Mouse (Mus musculus) cerebral cortex, adult 2 months (tissue): ENCODE data around the gene Ccdc170.

Source experiments
- WGBS: fragments of 180-500 bp; shearing (Covaris S2); methylation state at CpG from one replicate; pipeline ENCODE4 v1.1.7; 2018; 5-methylcytosine and 5-hydroxymethylcytosine counted together

Gene Ccdc170

DNA sequence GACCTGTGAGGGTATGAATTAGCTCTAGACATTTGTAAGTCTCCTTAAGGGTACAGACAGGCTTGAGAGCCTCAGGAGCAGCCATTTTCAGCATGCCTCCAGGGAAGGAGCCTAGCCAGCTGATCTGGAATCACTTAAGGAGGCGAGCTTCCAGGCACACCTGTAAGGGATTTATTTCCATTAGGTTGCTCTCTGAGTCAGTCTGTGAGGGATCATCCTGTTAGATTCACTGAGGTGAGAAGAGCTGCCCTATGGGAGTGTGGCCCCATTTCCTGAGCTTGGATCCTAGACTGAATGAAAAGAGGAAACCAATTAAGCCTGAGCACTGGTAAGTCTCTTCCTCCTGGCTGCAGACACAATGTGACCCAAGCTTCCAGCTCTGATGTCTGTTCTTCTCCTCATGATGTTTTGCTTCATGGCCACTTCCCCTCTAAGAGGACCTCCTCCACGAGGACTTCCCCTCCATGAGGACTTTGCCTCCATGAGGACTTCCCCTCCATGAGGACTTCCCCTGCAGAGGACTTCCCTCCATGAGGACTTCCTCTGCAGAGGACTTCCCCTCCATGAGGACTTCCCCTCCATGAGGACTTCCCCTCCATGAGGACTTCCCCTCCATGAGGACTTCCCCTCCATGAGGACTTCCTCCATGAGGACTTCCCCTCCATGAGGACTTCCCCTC, 118.6 kb downstream of the Ccdc170 start:
- 67% methylated on average over 2 of the region's 2 CpGs for WGBS

DNA sequence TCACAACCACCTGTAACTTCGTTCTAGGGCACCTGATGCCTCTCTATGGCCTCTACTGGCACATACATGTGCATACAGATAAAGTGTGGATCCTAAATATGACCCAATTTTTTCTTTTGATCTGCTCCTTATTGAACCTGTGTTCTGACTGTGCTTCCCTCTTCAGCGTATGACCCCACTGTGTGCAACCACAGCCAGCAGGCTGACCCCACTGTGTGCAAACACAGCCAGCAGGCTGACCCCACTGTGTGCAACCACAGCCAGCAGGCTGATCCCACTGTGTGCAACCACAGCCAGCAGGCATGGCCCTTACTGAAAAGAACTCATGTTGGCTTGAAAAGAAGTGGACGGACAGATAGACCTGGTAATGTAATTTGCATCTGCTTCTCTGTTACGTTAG, 120.2 kb downstream of the Ccdc170 start:
- WGBS = 77% methylated on average over 4 of the region's 4 CpGs

DNA sequence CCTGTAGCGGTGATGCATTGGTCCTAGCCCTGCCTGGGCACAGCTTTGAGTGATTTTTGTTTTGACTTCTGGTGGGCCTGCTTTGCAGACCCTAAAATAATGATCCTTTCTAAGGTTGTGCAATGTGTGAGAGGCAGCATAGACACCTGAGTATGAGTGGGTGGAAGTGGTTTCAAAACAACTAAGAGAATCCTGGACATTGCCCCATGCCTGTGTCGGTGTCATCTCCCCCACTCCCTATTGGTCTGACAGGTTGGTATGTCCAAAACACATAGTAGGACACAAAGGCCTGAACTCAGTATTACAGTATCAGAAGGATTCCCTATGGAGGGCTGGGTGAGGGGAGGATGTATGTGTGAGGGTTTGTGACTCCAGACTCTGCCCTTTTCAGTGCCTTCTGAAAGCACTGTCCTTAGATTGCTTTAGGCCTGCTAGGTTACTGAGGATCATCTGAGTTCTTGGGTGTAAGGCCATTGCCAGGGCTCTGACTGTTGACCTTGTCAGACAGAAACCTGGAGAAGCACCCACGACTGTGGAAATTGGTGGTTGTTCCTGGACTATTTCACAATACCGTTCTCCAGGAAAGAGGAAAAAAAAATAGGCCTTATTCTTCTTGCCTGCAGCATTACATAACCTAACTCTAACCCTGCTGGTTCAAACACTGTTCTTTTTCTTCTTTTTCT, 122.4 kb downstream of the Ccdc170 start:
- 88% methylated on average over 4 of the region's 4 CpGs for WGBS

DNA sequence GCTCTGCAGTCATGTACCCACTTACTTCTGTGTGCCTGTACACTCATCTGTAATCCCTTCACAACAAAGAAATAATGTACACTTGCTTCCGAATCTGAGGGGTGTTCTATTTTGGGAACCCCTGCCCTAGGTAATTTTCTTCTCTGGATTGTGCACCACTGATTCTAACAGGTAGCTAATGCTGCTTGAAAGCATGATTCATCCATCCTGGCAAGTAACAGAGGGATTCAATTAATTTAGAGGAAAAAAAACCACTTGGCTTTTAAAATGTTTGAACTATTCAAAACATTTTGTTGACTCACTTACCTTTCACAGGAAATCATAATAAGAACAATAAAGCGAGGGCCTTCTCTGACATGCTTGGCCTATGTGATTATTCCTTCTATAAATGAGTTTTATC, 127.9 kb downstream of the Ccdc170 start:
- WGBS = 70% methylated on average over 2 of the region's 2 CpGs

DNA sequence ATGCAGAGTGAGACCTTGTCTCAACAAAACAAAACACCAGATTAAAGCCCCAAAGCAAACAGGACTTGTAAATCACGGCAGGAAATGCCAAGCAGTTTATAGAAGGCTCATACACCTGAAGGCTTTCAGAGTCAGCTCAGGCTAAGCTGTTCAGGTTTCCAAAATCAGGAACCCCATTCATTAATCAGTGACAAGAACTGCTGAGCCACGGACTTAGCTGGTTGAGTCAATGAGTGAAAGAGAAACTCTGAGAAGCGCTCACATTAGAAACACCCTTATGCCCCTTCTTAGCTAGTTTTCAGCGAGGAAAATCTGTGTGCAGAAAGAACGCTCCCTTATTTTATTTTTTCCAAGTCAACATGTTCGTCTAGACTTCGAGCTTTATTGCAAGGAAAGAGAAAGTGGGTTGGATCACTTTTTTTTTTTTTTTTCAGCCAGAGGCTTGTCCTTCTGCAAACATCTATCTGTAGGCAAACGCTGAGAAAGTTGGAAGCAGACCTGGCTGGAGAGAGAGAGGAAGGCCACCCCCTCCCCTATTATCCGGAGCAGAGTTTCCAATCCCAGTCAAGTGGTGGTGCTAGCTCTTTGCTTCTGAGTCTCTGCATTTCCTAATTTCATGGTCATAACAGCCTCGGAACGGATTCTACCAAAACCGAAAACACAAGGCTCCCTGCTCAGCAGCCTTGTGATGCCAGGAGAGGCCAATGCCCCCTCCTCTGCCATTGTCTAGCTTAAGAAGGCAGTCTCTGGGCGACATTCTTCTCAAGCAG, 129.3 kb downstream of the Ccdc170 start, which contains the start of gene Esr1:
TSS of gene Esr1 (plus strand) at position 208 of the 770 bp plus-strand sequence.
- WGBS = 21% methylated on average over 13 of the region's 13 CpGs
